Mouse (Mus musculus): Measurements from ENCODE around the gene Ubac2. TPM values are rescaled to one million over a fixed set of nuclear protein-coding genes. Genes with fewer than 3 reads are reported as not detected.

The Ubac2 gene
- polyA plus RNA-seq, 1 experiment = 102 TPM

GRCm38 (mm10) chr14:122032045-122032444 is 153.6 kb downstream of the Ubac2 start:
- Histone ChIP-seq H3K27me3 (ENCODE audit: control insufficient read depth, insufficient read depth, low read length) (no peaks in the 10 kb centered on the region), H3K36me3 (ENCODE audit: control insufficient read depth, insufficient read depth, low read length) (no peaks in the 10 kb centered on the region), H3K4me1 (replicated peaks; ENCODE audit: control insufficient read depth, insufficient read depth, low read length) (peaks cover 27% of the 10 kb centered on the region), H3K4me3 (ENCODE audit: control insufficient read depth, insufficient read depth, low read length) (no peak overlapping the region), H3K27ac (ENCODE audit: control insufficient read depth, insufficient read depth, low read length) (no peak overlapping the region)
- WGBS = 99% methylated on average over 2 of the region's 2 CpGs
- TF ChIP-seq CTCF (IDR thresholded peaks at IDR 0.05; ENCODE audit: borderline replicate concordance, control insufficient read depth, extremely low read depth, insufficient read depth, low read length, poor library complexity) (no peak), POLR2A (IDR thresholded peaks at IDR 0.05; ENCODE audit: control insufficient read depth, extremely low read depth, insufficient read depth, low read length, poor library complexity) (no peak)
- no peak for DNase-seq

DNA sequence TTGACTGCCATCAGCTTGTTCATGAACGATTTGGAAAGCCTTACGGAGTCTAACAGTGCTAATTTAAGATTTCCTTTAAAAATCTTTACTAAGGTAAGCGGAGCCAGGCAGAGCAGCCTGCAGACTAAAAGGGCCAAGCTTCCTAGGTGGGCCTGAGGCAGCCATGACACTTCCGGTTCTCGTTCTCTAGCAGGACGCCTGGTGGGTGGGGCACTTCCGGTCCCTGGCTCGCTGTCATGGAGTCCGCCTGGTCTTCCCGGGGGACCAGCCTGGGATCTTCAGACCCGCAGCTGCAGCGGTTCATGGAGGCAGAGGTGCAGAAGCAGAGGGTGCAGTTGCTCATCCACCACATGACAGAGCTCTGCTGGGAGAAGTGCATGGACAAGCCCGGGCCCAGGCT is 156.0 kb downstream of the Ubac2 start, which contains the start of gene Timm8a2:
Timm8a2 (plus strand) TSS at position 224 of the 400 bp plus-strand sequence.
- TF ChIP-seq POLR2A (IDR thresholded peaks at IDR 0.05; ENCODE audit: control insufficient read depth, extremely low read depth, insufficient read depth, low read length, poor library complexity) = no peak
- TF ChIP-seq CTCF (IDR thresholded peaks at IDR 0.05; ENCODE audit: borderline replicate concordance, control insufficient read depth, extremely low read depth, insufficient read depth, low read length, poor library complexity) = no peak
- Histone ChIP-seq H3K36me3 (ENCODE audit: control insufficient read depth, insufficient read depth, low read length) (no peaks in the 10 kb centered on the region), H3K27ac (ENCODE audit: control insufficient read depth, insufficient read depth, low read length) (no peak within 1 kb of the TSS), H3K4me3 (ENCODE audit: control insufficient read depth, insufficient read depth, low read length) (no peak within 1 kb of the TSS), H3K27me3 (ENCODE audit: control insufficient read depth, insufficient read depth, low read length) (no peaks in the 10 kb centered on the region), H3K4me1 (replicated peaks; ENCODE audit: control insufficient read depth, insufficient read depth, low read length) (peaks cover 13% of the 10 kb centered on the region)
- WGBS = 97% methylated on average over 13 of the region's 13 CpGs
- no peak for DNase-seq

DNA sequence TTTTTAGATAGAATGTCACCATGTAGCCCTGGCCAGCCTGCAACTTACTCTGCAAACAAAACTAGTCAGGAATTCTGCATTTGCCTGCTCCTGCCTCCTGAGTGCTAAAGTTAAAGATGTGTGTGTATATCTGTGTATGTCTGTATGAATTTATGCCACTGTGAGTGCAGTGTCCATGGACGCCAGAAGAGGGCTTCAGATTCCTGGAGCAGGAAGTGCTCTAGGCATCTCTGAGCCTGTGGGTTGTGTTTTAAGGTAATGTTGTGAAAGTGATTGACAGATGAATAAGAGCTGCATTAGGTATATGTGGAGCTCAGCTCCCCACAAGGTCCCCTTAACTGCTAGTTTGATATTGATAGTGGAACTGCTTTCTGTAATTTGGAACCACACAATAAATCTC is 156.8 kb downstream of the Ubac2 start:
- no peaks in the 10 kb centered on the region for H3K36me3 ChIP-seq (ENCODE audit: control insufficient read depth, insufficient read depth, low read length)
- H3K27me3 ChIP-seq (ENCODE audit: control insufficient read depth, insufficient read depth, low read length) = no peaks in the 10 kb centered on the region
- no peak for TF ChIP-seq CTCF (IDR thresholded peaks at IDR 0.05; ENCODE audit: borderline replicate concordance, control insufficient read depth, extremely low read depth, insufficient read depth, low read length, poor library complexity)
- no peak for TF ChIP-seq POLR2A (IDR thresholded peaks at IDR 0.05; ENCODE audit: control insufficient read depth, extremely low read depth, insufficient read depth, low read length, poor library complexity)
- WGBS = 100% methylated on average over 1 of the region's 1 CpGs
- peaks cover 7% of the 10 kb centered on the region for H3K4me1 ChIP-seq (replicated peaks; ENCODE audit: control insufficient read depth, insufficient read depth, low read length)
- no peak overlapping the region for H3K27ac ChIP-seq (ENCODE audit: control insufficient read depth, insufficient read depth, low read length)
- DNase-seq = no peak
- no peak overlapping the region for H3K4me3 ChIP-seq (ENCODE audit: control insufficient read depth, insufficient read depth, low read length)

DNA sequence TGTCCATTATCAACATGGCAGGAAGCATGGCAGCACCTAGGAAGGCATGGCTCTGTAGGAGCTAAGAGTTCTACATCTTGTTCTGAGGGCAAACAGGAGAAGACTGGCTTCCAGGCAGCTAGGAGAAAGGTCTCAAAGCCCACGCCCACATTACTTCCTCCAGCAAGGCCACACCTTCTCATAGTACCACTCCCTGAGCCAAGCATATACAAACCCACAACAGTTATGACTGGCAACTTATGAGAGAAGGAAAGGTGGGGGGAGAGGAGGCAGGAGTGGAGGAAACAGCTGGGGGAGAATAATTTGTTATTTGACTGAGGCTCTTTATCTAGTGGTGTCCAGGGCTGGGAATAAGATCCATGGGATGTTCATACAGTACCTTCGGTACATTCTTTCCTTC is 157.4 kb downstream of the Ubac2 start:
- Histone ChIP-seq H3K27ac (ENCODE audit: control insufficient read depth, insufficient read depth, low read length) (no peak overlapping the region), H3K4me3 (ENCODE audit: control insufficient read depth, insufficient read depth, low read length) (no peak overlapping the region), H3K36me3 (ENCODE audit: control insufficient read depth, insufficient read depth, low read length) (no peaks in the 10 kb centered on the region), H3K27me3 (ENCODE audit: control insufficient read depth, insufficient read depth, low read length) (no peaks in the 10 kb centered on the region), H3K4me1 (replicated peaks; ENCODE audit: control insufficient read depth, insufficient read depth, low read length) (peaks cover under 1% of the 10 kb centered on the region; the same call in 1 of the 2 replicates)
- 42% methylated on average over 2 of the region's 2 CpGs for WGBS
- DNase-seq = no peak
- TF ChIP-seq POLR2A (IDR thresholded peaks at IDR 0.05; ENCODE audit: control insufficient read depth, extremely low read depth, insufficient read depth, low read length, poor library complexity) = no peak
- TF ChIP-seq CTCF (IDR thresholded peaks at IDR 0.05; ENCODE audit: borderline replicate concordance, control insufficient read depth, extremely low read depth, insufficient read depth, low read length, poor library complexity) = no peak

GRCm38 (mm10) chr14:122038874-122039647 is 160.6 kb downstream of the Ubac2 start:
- Histone ChIP-seq H3K4me3 (ENCODE audit: control insufficient read depth, insufficient read depth, low read length) (no peak overlapping the region), H3K27me3 (ENCODE audit: control insufficient read depth, insufficient read depth, low read length) (no peaks in the 10 kb centered on the region), H3K27ac (ENCODE audit: control insufficient read depth, insufficient read depth, low read length) (no peak overlapping the region), H3K4me1 (replicated peaks; ENCODE audit: control insufficient read depth, insufficient read depth, low read length) (peaks cover 5% of the 10 kb centered on the region), H3K36me3 (ENCODE audit: control insufficient read depth, insufficient read depth, low read length) (no peaks in the 10 kb centered on the region)
- 79% methylated on average over 13 of the region's 13 CpGs for WGBS
- DNase-seq = no peak
- no peak for TF ChIP-seq POLR2A (IDR thresholded peaks at IDR 0.05; ENCODE audit: control insufficient read depth, extremely low read depth, insufficient read depth, low read length, poor library complexity)
- no peak for TF ChIP-seq CTCF (IDR thresholded peaks at IDR 0.05; ENCODE audit: borderline replicate concordance, control insufficient read depth, extremely low read depth, insufficient read depth, low read length, poor library complexity)

DNA sequence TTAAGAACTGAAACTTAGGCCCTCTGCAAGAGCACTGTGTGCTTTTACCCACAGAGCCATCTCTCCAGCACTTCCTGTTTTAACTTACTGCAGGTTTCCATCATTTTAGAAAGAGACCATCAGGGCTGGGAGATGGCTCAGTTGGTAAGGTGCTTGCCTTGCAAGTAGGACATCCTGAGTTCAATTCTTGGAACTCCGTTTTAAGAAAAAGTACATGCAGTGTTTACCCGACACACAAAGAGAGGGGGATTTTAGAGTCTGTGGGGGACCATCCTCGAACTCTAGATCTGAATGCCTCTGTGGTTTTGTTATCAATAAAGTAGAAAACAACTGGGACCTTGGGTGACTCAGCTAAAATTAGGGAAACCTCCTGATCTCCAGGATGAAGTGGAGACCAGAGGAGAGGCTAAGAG is 163.0 kb downstream of the Ubac2 start:
- Histone ChIP-seq H3K4me3 (ENCODE audit: control insufficient read depth, insufficient read depth, low read length) (no peak overlapping the region), H3K27me3 (ENCODE audit: control insufficient read depth, insufficient read depth, low read length) (no peaks in the 10 kb centered on the region), H3K4me1 (replicated peaks; ENCODE audit: control insufficient read depth, insufficient read depth, low read length) (peaks cover 5% of the 10 kb centered on the region), H3K36me3 (ENCODE audit: control insufficient read depth, insufficient read depth, low read length) (no peaks in the 10 kb centered on the region), H3K27ac (ENCODE audit: control insufficient read depth, insufficient read depth, low read length) (no peak overlapping the region)
- 59% methylated on average over 3 of the region's 3 CpGs for WGBS
- DNase-seq = no peak
- no peak for TF ChIP-seq POLR2A (IDR thresholded peaks at IDR 0.05; ENCODE audit: control insufficient read depth, extremely low read depth, insufficient read depth, low read length, poor library complexity)
- TF ChIP-seq CTCF (IDR thresholded peaks at IDR 0.05; ENCODE audit: borderline replicate concordance, control insufficient read depth, extremely low read depth, insufficient read depth, low read length, poor library complexity) = no peak

Data from thymus, adult 2 months (tissue).